Mouse (Mus musculus) liver, embryonic 15.5 days (tissue): ENCODE measurements around the gene Tnpo1. TPM values are rescaled to one million over a fixed set of nuclear protein-coding genes. Genes with fewer than 3 reads are reported as not detected.

Experiments used
- ATAC-seq: fragments of 200-750 bp; cut with Nextera tagmentation; 2 replicates; pipeline ENCODE4 v1.8.0; 2017; ENCODE audit warnings: moderate number of reproducible peaks, mild to moderate bottlenecking, moderate library complexity; ENCODE audit not compliant: insufficient read depth
- H3K27ac ChIP-seq: fragments of 300-500 bp; sonication (generic); replicated peaks from 2 replicates; pipeline ENCODE4 v1.5.1; 2015; ENCODE audit warnings: mild to moderate bottlenecking, inconsistent platforms
- H3K27me3 ChIP-seq: fragments of 300-500 bp; sonication (generic); 2 replicates; pipeline ENCODE4 v1.6.1; 2015; ENCODE audit warnings: mild to moderate bottlenecking, inconsistent platforms
- H3K36me3 ChIP-seq: fragments of 300-500 bp; sonication (generic); replicated peaks from 2 replicates; pipeline ENCODE4 v1.6.1; 2015; ENCODE audit warnings: moderate library complexity, mild to moderate bottlenecking, inconsistent platforms
- H3K4me1 ChIP-seq: fragments of 300-500 bp; sonication (generic); replicated peaks from 2 replicates; pipeline ENCODE4 v1.6.1; 2015; ENCODE audit warnings: inconsistent platforms
- H3K4me2 ChIP-seq: fragments of 300-500 bp; sonication (generic); 2 replicates; pipeline ENCODE4 v1.6.1; 2015; ENCODE audit warnings: moderate library complexity, mild to moderate bottlenecking, inconsistent platforms
- H3K4me3 ChIP-seq: fragments of 300-500 bp; sonication (generic); replicated peaks from 2 replicates; pipeline ENCODE4 v1.5.1; 2015; ENCODE audit warnings: mild to moderate bottlenecking, inconsistent platforms
- H3K9ac ChIP-seq: fragments of 300-500 bp; sonication (generic); 2 replicates; pipeline ENCODE4 v1.6.1; 2015; ENCODE audit warnings: moderate library complexity, mild to moderate bottlenecking, inconsistent platforms
- H3K9me3 ChIP-seq: fragments of 300-500 bp; sonication (generic); replicated peaks from 2 replicates; pipeline ENCODE4 v1.6.1; 2016; ENCODE audit warnings: inconsistent platforms
- WGBS: fragments of 180-500 bp; shearing (Covaris S2); methylation state at CpG from one replicate; pipeline ENCODE4 v1.1.7; 2015; ENCODE audit warnings: mixed read lengths; ENCODE audit not compliant: insufficient replicate concordance; 5-methylcytosine and 5-hydroxymethylcytosine counted together
- polyA plus RNA-seq: library from polyadenylated mRNA; unstranded; fragments of >200 nt; fragmentation: Nextera tagmentation; extraction: Ambion mirVana; gene quantifications from 2 replicates; pipeline ENCODE4 v1.2.1, GENCODE M21; 2015

Tnpo1 gene
- polyA plus RNA-seq, result 20.7 and 20.9 TPM in 2 replicates

DNA sequence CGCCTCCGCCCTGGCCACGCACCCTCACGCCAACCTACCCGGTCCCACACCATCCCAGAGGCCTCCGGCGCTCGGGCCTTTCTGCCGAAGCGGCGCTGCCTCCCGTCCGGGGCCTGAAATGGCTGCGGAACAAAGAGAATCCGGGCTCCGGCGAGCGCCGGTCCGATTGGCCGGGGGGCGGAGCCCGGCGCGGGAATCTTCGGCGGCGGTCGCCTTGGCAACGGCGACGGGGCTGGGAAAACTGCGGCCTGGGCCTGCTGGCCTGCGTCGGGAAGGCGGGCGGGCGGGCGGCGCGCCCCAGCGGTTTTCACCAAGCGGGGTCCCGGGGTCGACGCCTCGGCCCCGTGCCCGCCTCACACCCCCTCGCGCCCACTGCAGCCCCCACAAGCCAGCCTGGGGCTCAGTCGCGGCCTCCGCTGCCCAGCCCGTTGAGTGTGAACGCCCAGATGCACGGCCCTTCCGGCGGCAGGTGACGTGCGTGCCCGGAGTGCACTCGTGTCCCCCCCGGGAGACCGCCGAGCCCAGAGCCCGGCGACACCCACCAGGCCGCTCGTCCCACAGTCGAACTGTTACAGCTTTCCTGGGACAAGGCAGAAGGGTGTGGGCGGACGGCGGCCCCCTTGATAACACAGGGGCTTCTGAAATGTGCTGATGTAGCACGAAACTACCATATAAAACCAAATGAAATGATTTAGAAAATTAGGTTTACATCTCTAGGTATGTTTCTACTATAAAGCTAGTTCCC, at the start of gene Tnpo1:
TSS of gene Tnpo1 (minus strand) at position 172 of the 745 bp plus-strand sequence.
- Histone ChIP-seq H3K27me3 (no peaks in the 10 kb centered on the region), H3K4me2 (peak within 1 kb of the TSS; percentile 93), H3K4me3 (peak within 1 kb of the TSS; percentile 98), H3K27ac (peak within 1 kb of the TSS; percentile 92), H3K4me1 (peaks cover 26% of the 10 kb centered on the region), H3K36me3 (peaks cover 6% of the 10 kb centered on the region; the same call in 1 of the 2 replicates), H3K9me3 (no peaks in the 10 kb centered on the region), H3K9ac (peak within 1 kb of the TSS; percentile 95)
- ATAC-seq, result peak; percentile 90
- WGBS, result under 1% methylated on average over 68 of the region's 75 CpGs

DNA sequence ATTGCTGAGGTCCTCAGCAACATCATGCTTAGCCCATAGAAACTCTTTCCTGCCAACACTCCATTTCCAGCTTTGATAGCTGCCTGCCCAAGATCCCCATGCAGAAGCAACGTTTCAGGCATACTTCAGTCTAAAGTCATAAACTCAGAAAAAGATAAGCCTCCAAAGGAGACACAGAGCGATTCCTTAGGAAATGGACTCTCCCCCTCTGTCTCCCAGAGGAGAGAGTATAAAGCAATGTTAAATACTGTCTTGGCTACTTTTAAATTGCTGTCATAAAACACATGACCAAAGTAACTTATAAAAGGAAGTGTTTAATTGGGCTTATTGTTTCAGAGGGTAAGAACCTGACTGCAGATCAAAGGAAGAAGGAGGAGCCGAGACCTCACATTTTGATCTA, 45.9 kb upstream of the Tnpo1 start:
- no peaks in the 10 kb centered on the region for H3K27me3 ChIP-seq
- no peak overlapping the region for H3K4me2 ChIP-seq
- H3K9ac ChIP-seq, result no peak overlapping the region
- H3K4me1 ChIP-seq, result peaks cover 5% of the 10 kb centered on the region
- H3K4me3 ChIP-seq, result no peak overlapping the region
- WGBS, result 61% methylated on average over 3 of the region's 3 CpGs
- no peaks in the 10 kb centered on the region for H3K9me3 ChIP-seq
- no peak for ATAC-seq
- no peak overlapping the region for H3K27ac ChIP-seq
- no peaks in the 10 kb centered on the region for H3K36me3 ChIP-seq

DNA sequence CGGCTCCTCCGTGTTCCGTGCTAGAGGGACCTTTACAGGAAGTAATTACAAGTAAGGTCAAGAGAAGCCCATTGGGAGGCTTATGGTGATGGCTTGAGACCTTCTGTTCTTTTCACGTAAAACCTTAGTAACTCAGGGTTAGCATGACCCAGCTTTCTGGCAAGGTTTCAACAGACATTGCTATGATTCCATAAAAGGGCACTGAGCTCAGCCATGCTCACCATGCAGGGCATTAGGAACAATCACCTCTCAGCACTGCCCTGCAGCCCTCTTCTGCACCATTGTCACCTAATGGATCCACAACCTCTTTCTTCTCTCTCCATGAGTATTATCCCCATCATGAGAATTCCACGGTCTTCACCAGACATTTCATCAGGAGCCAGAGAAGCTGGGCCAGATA, 45.5 kb upstream of the Tnpo1 start:
- ATAC-seq, result no peak
- Histone ChIP-seq H3K4me1 (peaks cover 5% of the 10 kb centered on the region), H3K9me3 (no peaks in the 10 kb centered on the region), H3K4me2 (no peak overlapping the region), H3K9ac (no peak overlapping the region), H3K27me3 (no peaks in the 10 kb centered on the region), H3K27ac (no peak overlapping the region), H3K4me3 (no peak overlapping the region), H3K36me3 (no peaks in the 10 kb centered on the region)
- WGBS, result 73% methylated on average over 5 of the region's 5 CpGs

DNA sequence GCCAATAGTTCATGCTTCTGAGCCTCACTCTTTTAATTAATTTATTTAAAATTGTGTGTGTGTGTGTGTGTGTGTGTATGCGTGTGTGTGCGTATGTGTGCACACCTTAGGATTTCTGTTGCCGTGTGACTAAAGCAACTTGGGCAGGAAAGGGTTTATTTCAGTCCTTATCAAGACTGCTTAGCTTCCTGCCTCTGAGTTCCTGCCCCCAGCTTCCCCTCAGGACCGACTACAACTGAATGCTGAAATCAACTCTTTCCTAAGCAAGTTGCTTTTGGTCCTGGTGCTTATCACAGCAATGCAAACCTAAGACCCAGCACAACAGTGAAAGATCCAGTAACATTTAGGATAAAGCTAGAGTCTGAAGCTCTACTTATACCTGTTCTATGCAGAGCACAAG, 42.3 kb upstream of the Tnpo1 start:
- Histone ChIP-seq H3K27ac (no peak overlapping the region), H3K4me3 (no peak overlapping the region), H3K4me2 (no peak overlapping the region), H3K27me3 (no peaks in the 10 kb centered on the region), H3K9me3 (no peaks in the 10 kb centered on the region), H3K4me1 (peaks cover 5% of the 10 kb centered on the region), H3K36me3 (no peaks in the 10 kb centered on the region), H3K9ac (no peak overlapping the region)
- no peak for ATAC-seq
- WGBS, result 14% methylated on average over 4 of the region's 4 CpGs

DNA sequence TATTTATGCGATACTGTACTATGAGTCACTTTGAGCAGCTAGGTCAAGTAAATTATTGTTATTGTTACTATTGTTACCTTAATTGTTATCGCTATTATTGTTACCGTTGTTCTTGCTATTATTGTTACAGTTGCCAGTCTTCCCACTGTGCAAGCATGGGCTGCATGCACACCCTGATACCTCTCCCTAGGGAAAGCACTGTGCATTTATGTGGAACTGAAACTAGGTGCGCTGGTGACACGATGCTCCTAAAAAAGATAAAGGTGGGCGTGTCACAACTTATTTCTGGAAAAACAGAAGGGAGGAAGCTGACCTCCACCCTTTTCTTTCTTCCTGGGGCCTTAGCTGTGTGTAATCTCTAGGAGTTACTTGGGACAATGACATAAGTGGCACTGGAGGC, 41.8 kb upstream of the Tnpo1 start:
- Histone ChIP-seq H3K4me2 (no peak overlapping the region), H3K27me3 (no peaks in the 10 kb centered on the region), H3K27ac (no peak overlapping the region), H3K4me3 (no peak overlapping the region), H3K4me1 (peaks cover 5% of the 10 kb centered on the region), H3K9ac (no peak overlapping the region), H3K36me3 (no peaks in the 10 kb centered on the region), H3K9me3 (no peaks in the 10 kb centered on the region)
- ATAC-seq, result no peak
- 40% methylated on average over 6 of the region's 6 CpGs for WGBS

DNA sequence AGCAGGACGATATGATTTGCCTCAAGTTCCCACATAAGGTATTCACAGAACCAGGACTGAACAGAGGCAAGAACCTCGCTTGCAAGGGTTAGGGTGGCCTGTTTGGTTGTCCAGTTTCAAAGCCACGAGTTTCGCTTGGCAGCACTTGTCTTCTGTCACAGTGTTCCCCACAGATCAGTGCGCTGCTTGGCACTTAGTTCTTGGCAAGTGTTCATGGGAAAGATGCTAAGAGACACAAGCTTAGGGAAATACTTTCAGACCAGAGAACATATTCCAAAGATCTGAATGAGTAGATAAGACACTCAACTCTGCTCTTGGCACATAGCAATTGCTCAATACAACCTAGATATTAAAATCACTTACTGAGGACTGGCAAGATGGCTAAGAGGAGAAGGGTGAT, 40.4 kb upstream of the Tnpo1 start:
- no peak for ATAC-seq
- H3K9me3 ChIP-seq, result no peaks in the 10 kb centered on the region
- H3K4me3 ChIP-seq, result no peak overlapping the region
- no peak overlapping the region for H3K27ac ChIP-seq
- H3K9ac ChIP-seq, result no peak overlapping the region
- H3K4me1 ChIP-seq, result peaks cover 5% of the 10 kb centered on the region
- H3K36me3 ChIP-seq, result no peaks in the 10 kb centered on the region
- no peak overlapping the region for H3K4me2 ChIP-seq
- 64% methylated on average over 5 of the region's 5 CpGs for WGBS
- H3K27me3 ChIP-seq, result no peaks in the 10 kb centered on the region

DNA sequence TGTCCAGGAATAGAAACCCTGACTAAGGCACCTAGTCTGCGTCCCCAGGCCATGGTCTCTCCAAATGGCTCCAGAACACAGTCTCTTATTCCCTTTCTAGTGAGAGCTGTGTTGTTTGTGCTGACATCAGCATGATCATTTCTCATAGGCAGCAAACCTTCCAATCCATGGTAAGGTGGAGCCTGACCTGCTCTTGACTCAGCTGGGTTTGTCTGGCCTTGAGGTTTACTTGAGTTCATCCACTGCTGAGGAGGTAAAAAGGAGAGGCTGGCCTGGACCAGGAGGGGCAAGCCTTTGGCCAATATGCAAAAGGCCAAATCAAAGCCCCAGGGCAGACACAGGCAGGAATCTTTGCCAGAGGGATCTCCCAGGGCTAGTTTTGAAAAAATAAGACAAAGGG, 37.4 kb upstream of the Tnpo1 start:
- Histone ChIP-seq H3K27me3 (no peaks in the 10 kb centered on the region), H3K9ac (no peak overlapping the region), H3K4me2 (no peak overlapping the region), H3K4me3 (no peak overlapping the region), H3K4me1 (peaks cover 5% of the 10 kb centered on the region), H3K36me3 (no peaks in the 10 kb centered on the region), H3K27ac (no peak overlapping the region), H3K9me3 (no peaks in the 10 kb centered on the region)
- ATAC-seq, result no peak
- 69% methylated on average over 1 of the region's 1 CpGs for WGBS

DNA sequence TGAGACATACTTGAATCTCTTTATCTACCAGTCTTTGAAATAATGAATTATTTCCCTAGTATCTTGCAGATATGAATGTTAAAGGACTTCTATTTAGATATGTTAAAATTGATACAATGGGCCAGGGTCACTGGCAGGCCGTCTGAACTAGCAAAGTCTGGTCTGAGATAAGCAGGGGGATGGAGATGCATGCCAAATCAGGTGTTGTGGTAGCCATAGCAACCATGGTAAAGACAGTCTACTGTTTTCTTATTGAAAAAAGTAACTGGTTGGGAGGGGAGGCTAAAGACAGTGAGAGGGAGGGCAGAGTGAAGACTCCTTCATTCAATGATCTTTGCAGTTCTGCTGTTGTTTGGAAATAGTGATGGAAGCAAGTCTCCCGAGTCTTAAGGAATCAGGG, 32.0 kb upstream of the Tnpo1 start:
- Histone ChIP-seq H3K4me1 (peaks cover 5% of the 10 kb centered on the region; the same call in 1 of the 2 replicates), H3K27ac (no peak overlapping the region), H3K4me3 (no peak overlapping the region), H3K9ac (no peak overlapping the region), H3K9me3 (no peaks in the 10 kb centered on the region), H3K4me2 (no peak overlapping the region), H3K36me3 (no peaks in the 10 kb centered on the region), H3K27me3 (no peaks in the 10 kb centered on the region)
- 39% methylated on average over 2 of the region's 2 CpGs for WGBS
- no peak for ATAC-seq

DNA sequence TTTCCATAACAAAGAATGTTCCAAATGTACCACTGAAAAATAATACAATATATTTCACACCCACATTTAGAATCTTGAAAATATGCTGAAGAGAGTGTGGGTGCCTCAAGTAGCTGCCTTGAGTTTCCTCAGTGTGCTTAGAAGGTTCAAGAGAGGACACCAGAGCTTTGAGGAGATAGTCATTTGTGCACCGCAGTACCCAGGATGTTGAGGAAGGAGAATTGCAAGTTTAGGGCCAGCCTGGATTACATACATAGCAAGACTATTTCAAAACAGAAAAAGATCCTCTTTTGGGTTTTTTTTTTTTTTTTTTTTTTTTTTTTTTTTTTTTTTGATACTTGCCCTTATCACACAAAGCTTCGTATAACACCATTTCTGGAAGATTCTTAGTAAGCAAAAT, 30.0 kb upstream of the Tnpo1 start:
- WGBS, result 62% methylated on average over 2 of the region's 2 CpGs

DNA sequence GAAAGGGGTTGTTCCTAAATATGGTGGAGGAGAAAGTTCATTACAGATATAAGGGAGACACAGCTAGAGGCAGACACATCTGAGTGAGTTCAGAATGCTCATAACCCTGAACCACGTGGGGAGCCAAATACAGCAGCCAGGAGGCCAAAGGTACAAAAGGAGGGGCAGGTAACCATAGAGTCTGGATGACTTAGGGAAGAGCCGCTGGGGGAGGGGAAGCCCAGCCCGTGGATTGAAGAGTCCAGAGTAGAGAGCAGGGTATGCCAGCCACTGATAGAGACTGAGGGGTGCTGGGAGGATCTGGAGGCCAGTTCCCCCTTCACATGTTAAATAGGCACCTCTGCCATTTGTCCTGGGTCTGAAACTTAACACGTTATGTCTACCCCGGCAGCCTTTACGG, 29.5 kb upstream of the Tnpo1 start:
- no peaks in the 10 kb centered on the region for H3K36me3 ChIP-seq
- peak; percentile 71 for ATAC-seq
- no peaks in the 10 kb centered on the region for H3K27me3 ChIP-seq
- H3K4me3 ChIP-seq, result no peak overlapping the region
- H3K9ac ChIP-seq, result no peak overlapping the region
- H3K9me3 ChIP-seq, result no peaks in the 10 kb centered on the region
- WGBS, result 58% methylated on average over 6 of the region's 6 CpGs
- H3K4me2 ChIP-seq, result peak overlapping the region; percentile 31
- H3K27ac ChIP-seq, result peak overlapping the region; percentile 38; the same call in 1 of the 2 replicates
- peaks cover 5% of the 10 kb centered on the region; the same call in 1 of the 2 replicates for H3K4me1 ChIP-seq

More for the DNA sequence above, 30.0 kb upstream of the Tnpo1 start:
- H3K36me3 ChIP-seq, result no peaks in the 10 kb centered on the region
- 0 out of 2 replicates have a peak, but pooled peaks have one; percentile 28 for ATAC-seq
- no peak overlapping the region for H3K9ac ChIP-seq
- no peaks in the 10 kb centered on the region for H3K9me3 ChIP-seq
- H3K4me1 ChIP-seq, result peaks cover 5% of the 10 kb centered on the region; the same call in 1 of the 2 replicates
- no peak overlapping the region for H3K4me2 ChIP-seq
- peak overlapping the region; percentile 38; the same call in 1 of the 2 replicates for H3K27ac ChIP-seq
- no peak overlapping the region for H3K4me3 ChIP-seq
- H3K27me3 ChIP-seq, result no peaks in the 10 kb centered on the region

DNA sequence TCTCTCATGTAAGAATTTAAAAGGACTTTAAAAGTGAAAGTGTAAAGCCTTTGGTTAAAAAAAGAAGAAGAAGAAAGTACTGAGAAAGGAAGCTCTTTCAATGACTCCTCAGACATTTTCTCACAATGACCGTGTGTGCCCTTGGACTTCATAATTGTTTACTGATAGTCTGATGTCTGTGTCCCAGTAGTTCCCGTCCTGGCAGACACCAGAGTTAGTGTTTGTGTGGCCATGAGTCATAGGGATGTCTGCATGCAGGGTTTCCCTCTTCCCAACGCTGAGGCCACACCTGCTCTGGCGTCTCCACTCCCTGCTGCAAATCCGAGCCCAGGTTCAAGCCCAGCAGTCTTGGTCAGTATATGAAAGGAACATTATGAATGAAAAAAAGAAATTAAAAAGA, 29.0 kb upstream of the Tnpo1 start:
- WGBS, result 48% methylated on average over 5 of the region's 5 CpGs
- ATAC-seq, result peak; percentile 53
- Histone ChIP-seq H3K4me1 (peaks cover 5% of the 10 kb centered on the region; the same call in 1 of the 2 replicates), H3K27ac (peak overlapping the region; percentile 53; the same call in 1 of the 2 replicates), H3K4me3 (no peak overlapping the region), H3K27me3 (no peaks in the 10 kb centered on the region), H3K9me3 (no peaks in the 10 kb centered on the region), H3K9ac (no peak overlapping the region), H3K36me3 (no peaks in the 10 kb centered on the region), H3K4me2 (peak overlapping the region; percentile 31)
